Mouse (Mus musculus): Measurements from ENCODE around the gene Ccdc73. TPM values are rescaled to one million over a fixed set of nuclear protein-coding genes. Genes with fewer than 3 reads are reported as not detected.
"Not testable (repeated sequence)": the region's sequence is repeated elsewhere in the genome, so short reads cannot be mapped to it uniquely, and the experiment has no call there.

The Ccdc73 gene
- total and polyA plus RNA-seq, 2 experiments from 2014 or later, result 12.6 TPM; not detected in 1

DNA sequence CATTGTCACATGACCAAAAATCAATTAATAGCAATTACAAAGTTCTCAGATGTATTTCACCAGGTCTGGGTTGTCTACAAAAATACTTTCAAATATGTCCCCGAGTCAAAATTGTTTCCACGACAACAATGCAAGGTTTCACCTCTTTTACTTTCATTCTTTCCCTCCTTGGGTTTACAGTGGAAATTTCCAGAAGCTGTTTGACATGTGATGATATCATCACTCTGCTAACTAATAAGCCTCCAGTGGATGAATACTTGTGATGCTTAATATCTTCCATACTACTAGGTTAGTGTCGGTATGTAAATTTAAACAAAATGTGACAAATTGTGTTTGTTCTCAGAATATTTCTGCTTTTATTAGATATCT is 17.6 kb upstream of the Ccdc73 start:
- H3K9ac ChIP-seq (replicated peaks; ENCODE audit: low read depth, low read length), result no peak overlapping the region
- 0 out of 2 replicates have a peak, but pooled peaks cover 5% of the 10 kb centered on the region for H3K4me1 ChIP-seq (ENCODE audit: control insufficient read depth, insufficient read depth)
- peak overlapping the region; percentile 76 for H3K4me2 ChIP-seq (ENCODE audit: low read depth, low read length)
- no peaks in the 10 kb centered on the region for H3K9me3 ChIP-seq (replicated peaks; ENCODE audit: control insufficient read depth, low read length)
- H3K27ac ChIP-seq (ENCODE audit: low read depth), result no peak overlapping the region
- DNase-seq (ENCODE audit: low spot score) (no peak), ATAC-seq (ENCODE audit: insufficient read depth, low read depth) (no peak)
- H3K36me3 ChIP-seq (replicated peaks; ENCODE audit: control insufficient read depth, insufficient read depth, low read length), result no peaks in the 10 kb centered on the region
- peak overlapping the region; percentile 52 for H3K4me3 ChIP-seq (ENCODE audit: low read depth, low read length)
- WGBS, result 61% methylated on average over 3 of the region's 3 CpGs
- no peak for TF ChIP-seq EP300 (IDR thresholded peaks at IDR 0.05; ENCODE audit: low read depth)
- no peak for TF ChIP-seq CTCF (IDR thresholded peaks at IDR 0.05; ENCODE audit: low read depth)
- peaks cover 11% of the 10 kb centered on the region; the same call in 1 of the 2 replicates for H3K27me3 ChIP-seq (ENCODE audit: control insufficient read depth, insufficient read depth, low read length)

GRCm38 (mm10) chr2:104851686-104852085 is 15.9 kb upstream of the Ccdc73 start:
- no peak for DNase-seq (ENCODE audit: low spot score)
- Histone ChIP-seq H3K4me2 (ENCODE audit: low read depth, low read length) (no peak overlapping the region), H3K36me3 (replicated peaks; ENCODE audit: control insufficient read depth, insufficient read depth, low read length) (no peaks in the 10 kb centered on the region), H3K9me3 (replicated peaks; ENCODE audit: control insufficient read depth, low read length) (no peaks in the 10 kb centered on the region), H3K9ac (replicated peaks; ENCODE audit: low read depth, low read length) (no peak overlapping the region), H3K27ac (ENCODE audit: low read depth) (no peak overlapping the region), H3K4me3 (ENCODE audit: low read depth, low read length) (no peak overlapping the region), H3K4me1 (ENCODE audit: control insufficient read depth, insufficient read depth) (0 out of 2 replicates have a peak, but pooled peaks cover 5% of the 10 kb centered on the region), H3K27me3 (ENCODE audit: control insufficient read depth, insufficient read depth, low read length) (peaks cover 11% of the 10 kb centered on the region; the same call in 1 of the 2 replicates)
- WGBS, result 37% methylated on average over 5 of the region's 5 CpGs
- TF ChIP-seq EP300 (IDR thresholded peaks at IDR 0.05; ENCODE audit: low read depth), result no peak
- ATAC-seq (ENCODE audit: insufficient read depth, low read depth), result no peak

DNA sequence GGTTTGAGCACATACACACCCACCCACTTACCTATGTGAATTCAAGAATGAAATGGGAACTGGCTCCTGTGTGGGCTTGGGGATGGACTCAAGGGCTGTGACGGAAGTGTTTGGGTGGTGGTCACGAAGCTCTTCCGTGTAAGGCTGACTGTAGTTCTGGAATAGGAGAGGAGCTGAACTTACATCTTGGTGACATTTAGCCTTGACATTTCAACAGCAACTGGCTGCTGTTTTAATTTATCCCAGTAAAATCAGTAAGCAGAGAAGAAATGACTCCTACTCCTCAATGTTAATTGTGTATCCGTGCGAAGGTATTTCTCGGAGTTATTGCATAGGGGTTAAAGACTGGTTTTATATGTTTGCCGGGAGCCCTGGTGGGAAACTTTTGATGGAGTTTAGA is 15.1 kb upstream of the Ccdc73 start:
- H3K4me1 ChIP-seq (ENCODE audit: control insufficient read depth, insufficient read depth), result 0 out of 2 replicates have a peak, but pooled peaks cover 5% of the 10 kb centered on the region
- peaks cover 11% of the 10 kb centered on the region; the same call in 1 of the 2 replicates for H3K27me3 ChIP-seq (ENCODE audit: control insufficient read depth, insufficient read depth, low read length)
- no peak for TF ChIP-seq CTCF (IDR thresholded peaks at IDR 0.05; ENCODE audit: low read depth)
- no peak for TF ChIP-seq EP300 (IDR thresholded peaks at IDR 0.05; ENCODE audit: low read depth)
- H3K4me3 ChIP-seq (ENCODE audit: low read depth, low read length), result no peak overlapping the region
- ATAC-seq (ENCODE audit: insufficient read depth, low read depth), result no peak
- H3K36me3 ChIP-seq (replicated peaks; ENCODE audit: control insufficient read depth, insufficient read depth, low read length), result no peaks in the 10 kb centered on the region
- H3K9me3 ChIP-seq (replicated peaks; ENCODE audit: control insufficient read depth, low read length), result no peaks in the 10 kb centered on the region
- no peak for DNase-seq (ENCODE audit: low spot score)
- H3K9ac ChIP-seq (replicated peaks; ENCODE audit: low read depth, low read length), result no peak overlapping the region
- 81% methylated on average over 7 of the region's 7 CpGs for WGBS
- no peak overlapping the region for H3K27ac ChIP-seq (ENCODE audit: low read depth)
- H3K4me2 ChIP-seq (ENCODE audit: low read depth, low read length), result no peak overlapping the region

DNA sequence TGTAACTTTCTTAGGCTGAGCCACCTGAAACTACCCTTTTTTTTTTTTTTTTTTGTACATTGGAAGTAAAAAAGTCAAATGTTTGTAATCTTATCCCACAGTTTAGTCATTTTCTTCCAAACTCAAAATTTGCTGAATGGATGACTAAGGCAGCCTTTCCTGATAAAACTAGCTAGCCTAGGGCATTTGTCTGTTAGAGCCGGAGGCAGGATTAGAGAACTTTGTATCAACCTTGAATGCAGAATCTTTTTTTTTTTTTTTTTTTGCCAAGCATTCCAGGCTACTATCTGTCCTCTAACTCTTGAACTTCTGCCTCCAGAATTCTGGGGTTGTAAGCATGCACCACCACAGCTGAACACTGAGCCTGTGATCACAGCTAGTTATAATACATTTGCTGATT is 12.8 kb upstream of the Ccdc73 start:
- Histone ChIP-seq H3K27me3 (ENCODE audit: control insufficient read depth, insufficient read depth, low read length) (peaks cover 11% of the 10 kb centered on the region; the same call in 1 of the 2 replicates), H3K4me1 (ENCODE audit: control insufficient read depth, insufficient read depth) (0 out of 2 replicates have a peak, but pooled peaks cover 3% of the 10 kb centered on the region), H3K27ac (ENCODE audit: low read depth) (no peak overlapping the region), H3K9me3 (replicated peaks; ENCODE audit: control insufficient read depth, low read length) (no peaks in the 10 kb centered on the region), H3K4me3 (ENCODE audit: low read depth, low read length) (no peak overlapping the region), H3K9ac (replicated peaks; ENCODE audit: low read depth, low read length) (no peak overlapping the region), H3K36me3 (replicated peaks; ENCODE audit: control insufficient read depth, insufficient read depth, low read length) (no peaks in the 10 kb centered on the region), H3K4me2 (ENCODE audit: low read depth, low read length) (no peak overlapping the region)
- ATAC-seq (ENCODE audit: insufficient read depth, low read depth) (no peak), DNase-seq (ENCODE audit: low spot score) (no peak)
- 74% methylated on average over 1 of the region's 1 CpGs for WGBS
- no peak for TF ChIP-seq CTCF (IDR thresholded peaks at IDR 0.05; ENCODE audit: low read depth)
- no peak for TF ChIP-seq EP300 (IDR thresholded peaks at IDR 0.05; ENCODE audit: low read depth)

GRCm38 (mm10) chr2:104855732-104856131 is 11.9 kb upstream of the Ccdc73 start:
- WGBS, result 58% methylated on average over 3 of the region's 3 CpGs
- Histone ChIP-seq H3K36me3 (replicated peaks; ENCODE audit: control insufficient read depth, insufficient read depth, low read length) (no peaks in the 10 kb centered on the region), H3K27me3 (ENCODE audit: control insufficient read depth, insufficient read depth, low read length) (peaks cover 8% of the 10 kb centered on the region; the same call in 1 of the 2 replicates), H3K4me1 (ENCODE audit: control insufficient read depth, insufficient read depth) (no peaks in the 10 kb centered on the region), H3K4me2 (ENCODE audit: low read depth, low read length) (no peak overlapping the region), H3K9me3 (replicated peaks; ENCODE audit: control insufficient read depth, low read length) (no peaks in the 10 kb centered on the region), H3K27ac (ENCODE audit: low read depth) (no peak overlapping the region), H3K9ac (replicated peaks; ENCODE audit: low read depth, low read length) (no peak overlapping the region), H3K4me3 (ENCODE audit: low read depth, low read length) (no peak overlapping the region)
- TF ChIP-seq EP300 (IDR thresholded peaks at IDR 0.05; ENCODE audit: low read depth), result no peak
- no peak for TF ChIP-seq CTCF (IDR thresholded peaks at IDR 0.05; ENCODE audit: low read depth)
- DNase-seq (ENCODE audit: low spot score), result no peak
- ATAC-seq (ENCODE audit: insufficient read depth, low read depth), result no peak

- 56% methylated on average over 1 of the region's 1 CpGs for WGBS
- ATAC-seq (ENCODE audit: insufficient read depth, low read depth), result no peak
- Histone ChIP-seq H3K9me3 (replicated peaks; ENCODE audit: control insufficient read depth, low read length) (no peaks in the 10 kb centered on the region), H3K4me2 (ENCODE audit: low read depth, low read length) (no peak overlapping the region), H3K27me3 (ENCODE audit: control insufficient read depth, insufficient read depth, low read length) (peaks cover 3% of the 10 kb centered on the region; the same call in 1 of the 2 replicates), H3K27ac (ENCODE audit: low read depth) (no peak overlapping the region), H3K9ac (replicated peaks; ENCODE audit: low read depth, low read length) (no peak overlapping the region), H3K36me3 (replicated peaks; ENCODE audit: control insufficient read depth, insufficient read depth, low read length) (no peaks in the 10 kb centered on the region), H3K4me3 (ENCODE audit: low read depth, low read length) (no peak overlapping the region), H3K4me1 (ENCODE audit: control insufficient read depth, insufficient read depth) (no peaks in the 10 kb centered on the region)
- DNase-seq (ENCODE audit: low spot score), result no peak
- no peak for TF ChIP-seq EP300 (IDR thresholded peaks at IDR 0.05; ENCODE audit: low read depth)
- TF ChIP-seq CTCF (IDR thresholded peaks at IDR 0.05; ENCODE audit: low read depth), result no peak
Measured at GRCm38 (mm10) chr2:104856218-104856617, 11.4 kb upstream of the Ccdc73 start.

- WGBS, result 72% methylated on average over 3 of the region's 3 CpGs
- H3K4me1 ChIP-seq (ENCODE audit: control insufficient read depth, insufficient read depth); H3K36me3 ChIP-seq (replicated peaks; ENCODE audit: control insufficient read depth, insufficient read depth, low read length); DNase-seq (ENCODE audit: low spot score); H3K4me2 ChIP-seq (ENCODE audit: low read depth, low read length); H3K4me3 ChIP-seq (ENCODE audit: low read depth, low read length); H3K27me3 ChIP-seq (ENCODE audit: control insufficient read depth, insufficient read depth, low read length); H3K27ac ChIP-seq (ENCODE audit: low read depth); H3K9ac ChIP-seq (replicated peaks; ENCODE audit: low read depth, low read length); ATAC-seq (ENCODE audit: insufficient read depth, low read depth); H3K9me3 ChIP-seq (replicated peaks; ENCODE audit: control insufficient read depth, low read length): not testable (repeated sequence)
Measured at GRCm38 (mm10) chr2:104858083-104858482, 9.5 kb upstream of the Ccdc73 start.

All from heart, postnatal 0 days (tissue).